Mouse (Mus musculus) CH12.LX (cell line): Measurements from ENCODE around the gene Mettl23.

ENCODE experiments used
- BHLHE40 ChIP-seq: IDR thresholded peaks from 2 replicates; pipeline ENCODE4 v1.6.1; 2011; ENCODE audit warnings: mild to moderate bottlenecking, low read depth, low read length, improper control_type of control experiment
- CHD1 ChIP-seq: IDR thresholded peaks from 2 replicates; pipeline ENCODE4 v1.6.1; 2012; ENCODE audit warnings: low read depth, low read length, improper control_type of control experiment, inconsistent platforms
- CTCF ChIP-seq, 2 experiments: IDR thresholded peaks in 1 of 2; conservative IDR thresholded peaks in 1 of 2; 2 replicates each; pipeline ENCODE4 v1.5.1; 2011 to 2012; ENCODE audit warnings: low read depth in 2 of 2, low read length in 2 of 2, improper control_type of control experiment in 1 of 2, inconsistent platforms in 1 of 2, mild to moderate bottlenecking in 1 of 2, moderate library complexity in 1 of 2
- EP300 ChIP-seq: IDR thresholded peaks from 2 replicates; pipeline ENCODE4 v1.6.1; 2011; ENCODE audit warnings: low read length, improper control_type of control experiment
- KAT2A ChIP-seq: IDR thresholded peaks from 2 replicates; pipeline ENCODE4 v1.6.1; 2012; ENCODE audit warnings: low read length, improper control_type of control experiment, inconsistent platforms; ENCODE audit not compliant: insufficient replicate concordance
- MAX ChIP-seq: IDR thresholded peaks from 2 replicates; pipeline ENCODE4 v1.6.1; 2011; ENCODE audit warnings: low read length, improper control_type of control experiment
- MAZ ChIP-seq: IDR thresholded peaks from 2 replicates; pipeline ENCODE4 v1.6.1; 2012; ENCODE audit warnings: low read depth, mild to moderate bottlenecking, inconsistent platforms, low read length, improper control_type of control experiment, moderate library complexity
- MXI1 ChIP-seq: IDR thresholded peaks from 2 replicates; pipeline ENCODE4 v1.6.1; 2011; ENCODE audit warnings: mild to moderate bottlenecking, low read depth, low read length, improper control_type of control experiment
- POLR2A ChIP-seq: IDR thresholded peaks from 2 replicates; pipeline ENCODE4 v1.6.1; 2011; ENCODE audit warnings: low read depth, mild to moderate bottlenecking, improper control_type of control experiment, low read length
- RAD21 ChIP-seq: IDR thresholded peaks from 2 replicates; pipeline ENCODE4 v1.6.1; 2011; ENCODE audit warnings: low read depth, mild to moderate bottlenecking, low read length, improper control_type of control experiment, moderate library complexity
- RCOR1 ChIP-seq: conservative IDR thresholded peaks from 2 replicates; pipeline ENCODE4 v1.6.1; 2012; ENCODE audit warnings: low read depth, mild to moderate bottlenecking, inconsistent platforms, low read length, improper control_type of control experiment
- TCF12 ChIP-seq: IDR thresholded peaks from 2 replicates; pipeline ENCODE4 v1.6.1; 2014; ENCODE audit warnings: low read depth, mild to moderate bottlenecking, inconsistent platforms, low read length, improper control_type of control experiment
- USF1 ChIP-seq: IDR thresholded peaks from 2 replicates; pipeline ENCODE4 v1.6.1; 2014; ENCODE audit warnings: low read depth, mild to moderate bottlenecking, inconsistent platforms, low read length, improper control_type of control experiment

DNA sequence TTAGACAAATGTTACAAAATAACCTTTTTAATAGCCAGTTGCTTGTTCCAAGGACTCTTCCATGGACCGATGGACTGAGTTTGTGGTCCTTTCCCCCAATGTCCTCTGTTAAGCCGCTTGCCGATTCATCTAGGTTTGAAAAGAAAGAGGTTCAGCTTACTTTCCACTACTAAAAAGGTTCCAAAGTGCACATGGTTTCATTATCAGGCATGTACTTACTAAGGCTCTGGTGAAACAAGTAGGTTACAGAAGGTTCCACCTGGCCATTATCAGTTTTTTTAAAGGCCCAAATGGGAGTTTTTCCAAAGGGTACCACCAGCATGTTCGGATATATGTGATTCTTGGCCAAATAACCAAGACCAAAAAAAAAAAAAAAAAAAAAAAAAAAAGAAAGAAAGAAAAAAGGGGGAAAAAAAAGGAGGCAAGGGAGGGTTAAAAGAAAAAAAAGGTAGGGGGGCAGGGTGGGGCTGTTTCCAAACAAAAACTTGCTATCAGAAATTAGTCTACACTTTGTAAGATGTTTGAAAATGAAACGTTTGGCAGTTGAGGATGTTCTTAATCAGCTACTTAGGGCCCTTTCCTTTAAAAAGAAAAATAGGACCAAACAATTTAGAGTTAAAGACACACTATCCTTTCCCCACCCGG, 7.9 kb downstream of the Mettl23 start:
- TF ChIP-seq RCOR1, result no peak
- no peak for TF ChIP-seq MAX
- no peak for TF ChIP-seq EP300
- TF ChIP-seq CTCF (conservative IDR thresholded peaks at IDR 0.05 in 1 of 2, IDR thresholded peaks at IDR 0.05 in 1 of 2; ENCODE audit: low read depth in 2 of 2, low read length in 2 of 2), result no peak
- TF ChIP-seq TCF12, result no peak
- no peak for TF ChIP-seq POLR2A
- TF ChIP-seq RAD21, result no peak
- TF ChIP-seq BHLHE40, result no peak
- TF ChIP-seq CHD1, result no peak
- TF ChIP-seq USF1, result no peak
- TF ChIP-seq KAT2A, result no peak
- TF ChIP-seq MAZ, result no peak
- TF ChIP-seq MXI1, result no peak
